Mouse (Mus musculus): ENCODE results near the gene Nckap1.

DNA sequence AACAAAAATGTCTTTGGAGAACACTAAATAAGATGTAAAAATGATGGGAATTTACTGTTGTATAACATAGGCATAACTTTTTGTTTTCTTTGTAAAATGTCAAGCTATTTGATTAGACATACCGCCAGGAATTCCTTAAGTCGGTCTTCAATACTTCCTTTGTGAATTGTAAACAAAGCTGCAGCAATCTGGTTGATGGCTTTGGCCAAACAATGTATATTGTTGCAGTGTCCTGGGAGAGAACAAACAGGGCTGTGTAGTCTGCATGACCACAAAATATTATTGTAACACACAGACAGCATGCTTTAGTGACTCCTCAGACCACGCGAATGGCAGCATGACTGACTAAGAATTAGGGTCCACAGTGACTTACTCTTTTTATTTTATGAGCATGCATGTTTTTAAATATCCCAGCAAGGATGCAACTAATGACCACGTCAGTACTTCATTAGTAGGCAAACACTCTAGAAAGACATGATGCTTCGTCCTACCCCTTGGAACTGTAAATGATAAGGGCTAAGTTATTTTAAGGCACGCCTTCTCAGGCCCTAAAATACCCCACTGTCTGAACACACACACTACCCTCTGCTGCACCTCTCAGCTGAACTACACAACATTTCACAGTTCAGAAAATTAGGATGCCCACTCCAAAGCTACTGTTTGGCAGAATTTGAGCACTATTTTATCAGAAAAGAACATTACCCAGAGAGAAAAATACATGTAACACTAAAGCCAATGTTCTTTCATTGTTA, 75.0 kb downstream of the Nckap1 start:
- TF ChIP-seq CTCF (IDR thresholded peaks at IDR 0.05; ENCODE audit: control insufficient read depth, insufficient read depth, insufficient replicate concordance, low read depth, low read length) (no peak), POLR2A (IDR thresholded peaks at IDR 0.05; ENCODE audit: control insufficient read depth, low read depth, low read length) (no peak)
